Mouse (Mus musculus) ES-E14 (cell line): ENCODE data around the gene Ap2b1.

ENCODE experiments used
- CHD2 ChIP-seq: IDR thresholded peaks from 2 replicates; pipeline ENCODE4 v1.6.1; 2014; ENCODE audit warnings: mild to moderate bottlenecking, low read depth, low read length, inconsistent platforms
- HCFC1 ChIP-seq: IDR thresholded peaks from 2 replicates; pipeline ENCODE4 v1.6.1; 2012; ENCODE audit warnings: low read length, inconsistent platforms, borderline replicate concordance; ENCODE audit not compliant: insufficient read depth

DNA sequence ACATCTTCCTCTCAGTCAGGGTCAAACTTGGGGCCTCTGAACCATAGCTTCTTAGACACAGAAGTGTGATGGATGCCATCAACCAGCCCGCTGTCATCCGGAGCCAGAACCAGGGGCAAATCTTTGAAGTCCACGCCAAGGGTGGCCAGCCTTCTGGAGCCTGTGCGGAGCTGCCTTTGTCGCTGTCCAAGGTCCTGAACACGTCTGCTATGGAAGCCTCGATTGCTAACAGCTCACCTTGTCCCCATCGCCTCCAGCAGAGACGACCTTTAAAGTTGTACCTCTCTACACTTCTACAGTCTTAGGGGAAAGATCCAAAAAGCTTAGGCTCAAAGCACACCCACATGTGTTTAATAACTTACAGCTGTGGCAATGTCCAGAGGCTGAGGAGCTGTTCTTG lies 122.5 kb downstream of the Ap2b1 start:
- TF ChIP-seq HCFC1: no peak
- TF ChIP-seq CHD2: no peak
